Mouse (Mus musculus) MEL (cell line): ENCODE data around the gene Ssh2. TPM values are rescaled to one million over a fixed set of nuclear protein-coding genes. Genes with fewer than 3 reads are reported as not detected.

Source experiments
- DNase-seq: peaks from one replicate; pipeline ENCODE4 v3.0.0; 2011; ENCODE audit warnings: low read depth, low spot score
- H3K27ac ChIP-seq: 2 replicates; pipeline ENCODE4 v1.5.1; 2012; ENCODE audit warnings: low read depth, mild to moderate bottlenecking, control low read depth, low read length, moderate library complexity; ENCODE audit not compliant: control insufficient read depth
- H3K27me3 ChIP-seq, 2 experiments: fragments of 150-350 bp in 1 of 2; sonication (generic) in 1 of 2; 2 replicates each; pipeline ENCODE4 v1.6.1; 2012; ENCODE audit warnings: low read length in 2 of 2, mild to moderate bottlenecking in 2 of 2, improper control_type of control experiment in 1 of 2, moderate library complexity in 1 of 2; ENCODE audit not compliant: insufficient read depth in 2 of 2, control insufficient read depth in 1 of 2
- H3K36me3 ChIP-seq, 2 experiments: 2 replicates each; pipeline ENCODE4 v1.6.1; 2012 to 2014; ENCODE audit warnings: low read length in 2 of 2, improper control_type of control experiment in 1 of 2, inconsistent platforms in 1 of 2, mild to moderate bottlenecking in 1 of 2; ENCODE audit not compliant: insufficient read depth in 2 of 2, control insufficient read depth in 1 of 2
- H3K4me1 ChIP-seq, 2 experiments: fragments of 150-350 bp in 1 of 2; sonication (generic) in 1 of 2; 2 replicates each; pipeline ENCODE4 v1.6.1; 2012; ENCODE audit warnings: low read length in 2 of 2, improper control_type of control experiment in 1 of 2, mild to moderate bottlenecking in 1 of 2; ENCODE audit not compliant: insufficient read depth in 2 of 2, control insufficient read depth in 1 of 2
- H3K4me3 ChIP-seq, 2 experiments: fragments of 150-350 bp in 1 of 2; sonication (generic) in 1 of 2; 2 replicates each; pipeline ENCODE4 v1.5.1; 2012; ENCODE audit warnings: low read depth in 2 of 2, low read length in 2 of 2, mild to moderate bottlenecking in 2 of 2, moderate library complexity in 2 of 2, control low read depth in 1 of 2, improper control_type of control experiment in 1 of 2; ENCODE audit not compliant: control insufficient read depth in 1 of 2, insufficient read depth in 1 of 2
- H3K79me2 ChIP-seq: 2 replicates; pipeline ENCODE4 v1.6.1; 2012; ENCODE audit warnings: mild to moderate bottlenecking, low read length, moderate library complexity; ENCODE audit not compliant: control insufficient read depth, poor library complexity, insufficient read depth
- H3K9ac ChIP-seq: 2 replicates; pipeline ENCODE4 v1.6.1; 2012; ENCODE audit warnings: low read depth, mild to moderate bottlenecking, control low read depth, low read length, moderate library complexity; ENCODE audit not compliant: control insufficient read depth, poor library complexity, severe bottlenecking
- H3K9me3 ChIP-seq: fragments of 150-350 bp; sonication (generic); replicated peaks from 2 replicates; pipeline ENCODE4 v1.6.1; 2012; ENCODE audit warnings: mild to moderate bottlenecking, low read length, improper control_type of control experiment, moderate library complexity; ENCODE audit not compliant: insufficient read depth
- BHLHE40 ChIP-seq: IDR thresholded peaks from 2 replicates; pipeline ENCODE4 v1.6.1; 2012; ENCODE audit warnings: low read depth, mild to moderate bottlenecking, inconsistent platforms, low read length, improper control_type of control experiment, borderline replicate concordance
- CHD1 ChIP-seq: IDR thresholded peaks from 2 replicates; pipeline ENCODE4 v1.6.1; 2012; ENCODE audit warnings: low read depth, mild to moderate bottlenecking, inconsistent platforms, low read length, improper control_type of control experiment
- CHD2 ChIP-seq: IDR thresholded peaks from 2 replicates; pipeline ENCODE4 v1.6.1; 2011; ENCODE audit warnings: low read length, improper control_type of control experiment
- CTCF ChIP-seq, 3 experiments: IDR thresholded peaks in 2 of 3; conservative IDR thresholded peaks in 1 of 3; 2 replicates each; pipeline ENCODE4 v1.5.1; 2011 to 2012; ENCODE audit warnings: low read length in 3 of 3, low read depth in 2 of 3, mild to moderate bottlenecking in 2 of 3, improper control_type of control experiment in 1 of 3, inconsistent platforms in 1 of 3, mixed read lengths in 1 of 3, moderate library complexity in 1 of 3; ENCODE audit not compliant: control insufficient read depth in 1 of 3, insufficient read depth in 1 of 3, poor library complexity in 1 of 3, severe bottlenecking in 1 of 3
- E2F4 ChIP-seq: IDR thresholded peaks from 2 replicates; pipeline ENCODE4 v1.6.1; 2011; ENCODE audit warnings: low read depth, low read length, improper control_type of control experiment, borderline replicate concordance
- EP300 ChIP-seq, 2 experiments: IDR thresholded peaks; 2 replicates each; pipeline ENCODE4 v1.6.1; 2011; ENCODE audit warnings: improper control_type of control experiment in 2 of 2, low read length in 2 of 2, low read depth in 1 of 2, mild to moderate bottlenecking in 1 of 2
- ETS1 ChIP-seq: IDR thresholded peaks from 2 replicates; pipeline ENCODE4 v1.6.1; 2012; ENCODE audit warnings: low read depth, mild to moderate bottlenecking, inconsistent platforms, low read length, improper control_type of control experiment, moderate library complexity
- GABPA ChIP-seq: IDR thresholded peaks from 2 replicates; pipeline ENCODE4 v1.6.1; 2012; ENCODE audit warnings: low read depth, mild to moderate bottlenecking, inconsistent platforms, low read length, improper control_type of control experiment, moderate library complexity
- HCFC1 ChIP-seq: IDR thresholded peaks from 2 replicates; pipeline ENCODE4 v1.6.1; 2012; ENCODE audit warnings: low read depth, mild to moderate bottlenecking, inconsistent platforms, low read length, improper control_type of control experiment, moderate library complexity
- KAT2A ChIP-seq: conservative IDR thresholded peaks from 2 replicates; pipeline ENCODE4 v1.6.1; 2012; ENCODE audit warnings: low read depth, low read length, improper control_type of control experiment, inconsistent platforms
- MAFK ChIP-seq: IDR thresholded peaks from 2 replicates; pipeline ENCODE4 v1.6.1; 2011; ENCODE audit warnings: low read depth, mild to moderate bottlenecking, low read length, improper control_type of control experiment, borderline replicate concordance
- MAZ ChIP-seq: IDR thresholded peaks from 2 replicates; pipeline ENCODE4 v1.6.1; 2012; ENCODE audit warnings: low read depth, mild to moderate bottlenecking, inconsistent platforms, low read length, improper control_type of control experiment
- MEF2A ChIP-seq: IDR thresholded peaks from 2 replicates; pipeline ENCODE4 v1.6.1; 2014; ENCODE audit warnings: low read depth, mild to moderate bottlenecking, inconsistent platforms, low read length, improper control_type of control experiment; ENCODE audit not compliant: poor library complexity, insufficient replicate concordance, severe bottlenecking; ENCODE audit errors: extremely low read depth
- MYC ChIP-seq: IDR thresholded peaks from 2 replicates; pipeline ENCODE4 v1.6.1; 2011; ENCODE audit warnings: low read depth, mild to moderate bottlenecking, low read length, improper control_type of control experiment, moderate library complexity
- POLR2A ChIP-seq, 2 experiments: IDR thresholded peaks; 2 replicates each; pipeline ENCODE4 v1.6.1; 2011 to 2012; ENCODE audit warnings: low read length in 2 of 2, mild to moderate bottlenecking in 2 of 2, control low read depth in 1 of 2, improper control_type of control experiment in 1 of 2, low read depth in 1 of 2, moderate library complexity in 1 of 2; ENCODE audit not compliant: control insufficient read depth in 1 of 2, insufficient read depth in 1 of 2, poor library complexity in 1 of 2
- POLR2AphosphoS2 ChIP-seq: IDR thresholded peaks from 2 replicates; pipeline ENCODE4 v1.6.1; 2011; ENCODE audit warnings: low read length, improper control_type of control experiment
- POLR2AphosphoS5 ChIP-seq: IDR thresholded peaks from 2 replicates; pipeline ENCODE4 v1.6.1; 2012; ENCODE audit warnings: low read depth, borderline replicate concordance, mild to moderate bottlenecking, inconsistent platforms, low read length, moderate library complexity, mixed read lengths
- RAD21 ChIP-seq: IDR thresholded peaks from 2 replicates; pipeline ENCODE4 v1.6.1; 2011; ENCODE audit warnings: mild to moderate bottlenecking, low read depth, low read length, improper control_type of control experiment
- SIN3A ChIP-seq: IDR thresholded peaks from 2 replicates; pipeline ENCODE4 v1.6.1; 2012; ENCODE audit warnings: low read length, improper control_type of control experiment, inconsistent platforms
- SMC3 ChIP-seq: IDR thresholded peaks from 2 replicates; pipeline ENCODE4 v1.6.1; 2011; ENCODE audit warnings: low read depth, low read length, improper control_type of control experiment
- TAL1 ChIP-seq: IDR thresholded peaks from 2 replicates; pipeline ENCODE4 v1.6.1; 2012; ENCODE audit warnings: mild to moderate bottlenecking, inconsistent platforms, low read length, moderate library complexity, mixed read lengths
- TBP ChIP-seq: IDR thresholded peaks from 2 replicates; pipeline ENCODE4 v1.8.0; 2011; ENCODE audit warnings: low read depth, low read length, improper control_type of control experiment
- UBTF ChIP-seq: IDR thresholded peaks from 2 replicates; pipeline ENCODE4 v1.6.1; 2012; ENCODE audit warnings: low read depth, mild to moderate bottlenecking, inconsistent platforms, low read length, improper control_type of control experiment, moderate library complexity, borderline replicate concordance; ENCODE audit not compliant: insufficient read depth
- USF2 ChIP-seq, 2 experiments: IDR thresholded peaks; 2 replicates each; pipeline ENCODE4 v1.6.1; 2011 to 2012; ENCODE audit warnings: improper control_type of control experiment in 2 of 2, low read length in 2 of 2, borderline replicate concordance in 1 of 2, inconsistent platforms in 1 of 2, low read depth in 1 of 2, mild to moderate bottlenecking in 1 of 2; ENCODE audit not compliant: insufficient read depth in 1 of 2
- ZC3H11A ChIP-seq: IDR thresholded peaks from 2 replicates; pipeline ENCODE4 v1.6.1; 2012; ENCODE audit warnings: low read depth, mild to moderate bottlenecking, inconsistent platforms, low read length, improper control_type of control experiment
- ZMIZ1 ChIP-seq: IDR thresholded peaks from 2 replicates; pipeline ENCODE4 v1.6.1; 2012; ENCODE audit warnings: low read depth, mild to moderate bottlenecking, inconsistent platforms, low read length, improper control_type of control experiment, moderate library complexity
- ZNF384 ChIP-seq: IDR thresholded peaks from 2 replicates; pipeline ENCODE4 v1.6.1; 2012; ENCODE audit warnings: low read depth, mild to moderate bottlenecking, inconsistent platforms, low read length, improper control_type of control experiment
- polyA plus RNA-seq, 2 experiments: library from polyadenylated mRNA; stranded (reverse) in 1 of 2; unstranded in 1 of 2; fragments of >175 nt in 1 of 2; fragments of >200 nt in 1 of 2; gene quantifications; 2 replicates each; pipeline versions ENCODE4 v1.2.1 to v1.2.4; 2012; ENCODE audit warnings: low replicate concordance in 2 of 2, low read depth in 1 of 2; ENCODE audit not compliant: insufficient read length in 2 of 2, insufficient read depth in 1 of 2, missing spikeins in 1 of 2
- total RNA-seq: library from RNA; depleted of rRNA; stranded (reverse); fragments of 300-350 nt; gene quantifications from 2 replicates; pipeline ENCODE4 v1.2.3, GENCODE M21; 2012

Ssh2 gene
- total and polyA plus RNA-seq, 3 experiments: 6.3 to 29.2 (median 16.5) TPM

GRCm38 (mm10) chr11:77467157-77467556 is 251.1 kb downstream of the Ssh2 start:
- no peaks in the 10 kb centered on the region for H3K36me3 ChIP-seq
- no peaks in the 10 kb centered on the region for H3K4me1 ChIP-seq
- no peaks in the 10 kb centered on the region for H3K9me3 ChIP-seq
- H3K27me3 ChIP-seq: no peaks in the 10 kb centered on the region
- H3K27ac ChIP-seq: no peak overlapping the region
- DNase-seq: peak; percentile 90
- no peaks in the 10 kb centered on the region for H3K79me2 ChIP-seq
- TF ChIP-seq HCFC1: no peak
- TF ChIP-seq E2F4: no peak
- TF ChIP-seq SIN3A: no peak
- TF ChIP-seq ZNF384: no peak
- no peak for TF ChIP-seq MEF2A
- no peak for TF ChIP-seq EP300 (IDR thresholded peaks at IDR 0.05; ENCODE audit: low read depth in 1 of 2, low read length in 2 of 2)
- TF ChIP-seq TBP: no peak
- TF ChIP-seq KAT2A: no peak
- TF ChIP-seq MAFK: no peak
- no peak for TF ChIP-seq POLR2AphosphoS5
- TF ChIP-seq SMC3: peak; percentile 51; the same call in 1 of the 2 replicates
- TF ChIP-seq POLR2AphosphoS2: no peak
- TF ChIP-seq ZMIZ1: no peak
- TF ChIP-seq CHD2: no peak
- TF ChIP-seq MYC: no peak
- TF ChIP-seq USF2 (IDR thresholded peaks at IDR 0.05; ENCODE audit: borderline replicate concordance in 1 of 2, insufficient read depth in 1 of 2, low read depth in 1 of 2, low read length in 2 of 2): no peak
- no peak for TF ChIP-seq CHD1
- TF ChIP-seq ZC3H11A: no peak
- TF ChIP-seq ETS1: no peak
- peak; percentile 59 for TF ChIP-seq RAD21
- TF ChIP-seq POLR2A (IDR thresholded peaks at IDR 0.05; ENCODE audit: control insufficient read depth in 1 of 2, insufficient read depth in 1 of 2, low read depth in 1 of 2, low read length in 2 of 2, poor library complexity in 1 of 2): no peak
- 0 out of 2 replicates have a peak, but pooled peaks have one; percentile 94 for TF ChIP-seq UBTF
- no peak for TF ChIP-seq MAZ
- no peak for TF ChIP-seq TAL1
- TF ChIP-seq CTCF (IDR thresholded peaks at IDR 0.05 in 2 of 3, conservative IDR thresholded peaks at IDR 0.05 in 1 of 3; ENCODE audit: control insufficient read depth in 1 of 3, insufficient read depth in 1 of 3, low read depth in 2 of 3, low read length in 3 of 3, poor library complexity in 1 of 3, severe bottlenecking in 1 of 3): peak in 2 of 3 experiments; percentile 64 to 92; a peak in 5 of 6 replicates
- no peak for TF ChIP-seq GABPA
- TF ChIP-seq BHLHE40: no peak
- peak overlapping the region; percentile 66 for H3K9ac ChIP-seq
- peak overlapping the region; percentile 54 to 65 for H3K4me3 ChIP-seq
